Mouse (Mus musculus): ENCODE results near the gene Syt9.

DNA sequence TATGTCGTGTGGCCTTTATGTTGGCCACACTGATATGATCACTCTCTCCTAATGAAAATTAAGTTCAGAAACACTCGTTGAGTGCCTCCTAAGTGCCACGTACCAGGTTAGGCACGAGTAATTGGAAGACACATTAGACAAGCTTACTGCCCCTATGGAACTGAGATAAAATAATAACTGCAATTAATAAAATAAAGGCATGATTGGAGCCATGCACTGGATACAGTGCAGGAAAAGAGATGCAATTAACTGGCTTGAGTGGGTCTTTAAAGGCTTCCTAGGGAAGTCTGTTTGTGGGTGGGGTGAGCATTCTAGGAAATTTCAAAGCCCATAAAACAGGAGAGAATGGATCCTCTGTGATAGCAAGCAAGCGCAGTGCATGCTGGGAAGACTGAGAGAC, 10.0 kb downstream of the Syt9 start:
- TF ChIP-seq POLR2A (IDR thresholded peaks at IDR 0.05; ENCODE audit: borderline replicate concordance, extremely low read depth, low read depth, low read length) = no peak
- TF ChIP-seq CTCF (IDR thresholded peaks at IDR 0.05; ENCODE audit: insufficient read depth, low read length) = no peak

Data from lung, adult 2 months (tissue).